Mouse (Mus musculus) lung, postnatal 0 days (tissue): ENCODE measurements at regions not wholly inside any gene's neighbourhood (a gene's known extent, or its start where the extent isn't known, plus 50 kb on each side); places are given as distances from the start of the nearest gene placed in this dataset.

Source experiments
- ATAC-seq: fragments of 200-750 bp; cut with Nextera tagmentation; 2 replicates; pipeline ENCODE4 v1.8.0; 2017; ENCODE audit warnings: moderate library complexity
- DNase-seq: peaks from one replicate; pipeline ENCODE4 v3.0.0-alpha.2; 2016; ENCODE audit warnings: low spot score
- H3K27ac ChIP-seq: fragments of 300-500 bp; sonication (generic); 2 replicates; pipeline ENCODE4 v1.5.1; 2014; ENCODE audit warnings: antibody characterized with exemption, mild to moderate bottlenecking, low read length, mixed read lengths
- H3K27me3 ChIP-seq: fragments of 300-500 bp; sonication (generic); replicated peaks from 2 replicates; pipeline ENCODE4 v1.6.1; 2014; ENCODE audit warnings: low read length, mixed read lengths; ENCODE audit not compliant: insufficient read depth
- H3K36me3 ChIP-seq: fragments of 300-500 bp; sonication (generic); 2 replicates; pipeline ENCODE4 v1.6.1; 2014; ENCODE audit warnings: low read length, mixed read lengths; ENCODE audit not compliant: insufficient read depth
- H3K4me1 ChIP-seq: fragments of 300-500 bp; sonication (generic); 2 replicates; pipeline ENCODE4 v1.6.1; 2014; ENCODE audit warnings: antibody characterized with exemption, low read depth, low read length, mixed read lengths; ENCODE audit not compliant: insufficient read depth
- H3K4me2 ChIP-seq: fragments of 300-500 bp; sonication (generic); replicated peaks from 2 replicates; pipeline ENCODE4 v1.6.1; 2014; ENCODE audit warnings: low read depth, mild to moderate bottlenecking, low read length, moderate library complexity, mixed read lengths
- H3K4me3 ChIP-seq: fragments of 300-500 bp; sonication (generic); 2 replicates; pipeline ENCODE4 v1.5.1; 2014; ENCODE audit warnings: low read depth, low read length
- H3K9ac ChIP-seq: fragments of 300-500 bp; sonication (generic); replicated peaks from 2 replicates; pipeline ENCODE4 v1.6.1; 2014; ENCODE audit warnings: low read depth, mild to moderate bottlenecking
- H3K9me3 ChIP-seq: fragments of 300-500 bp; sonication (generic); 2 replicates; pipeline ENCODE4 v1.6.1; 2016; ENCODE audit warnings: low read length, mixed read lengths
- CTCF ChIP-seq: IDR thresholded peaks from 2 replicates; pipeline ENCODE4 v1.5.1; 2016; ENCODE audit warnings: antibody characterized with exemption, mild to moderate bottlenecking
- EP300 ChIP-seq: IDR thresholded peaks from 2 replicates; pipeline ENCODE4 v1.6.1; 2016; ENCODE audit warnings: antibody characterized with exemption, mild to moderate bottlenecking, control low read depth
- WGBS: fragments of 180-500 bp; shearing (Covaris S2); extraction: QIAGEN DNeasy Blood & Tissue Kit; methylation state at CpG from one replicate; pipeline ENCODE4 v1.1.7; 2014; 5-methylcytosine and 5-hydroxymethylcytosine counted together

DNA sequence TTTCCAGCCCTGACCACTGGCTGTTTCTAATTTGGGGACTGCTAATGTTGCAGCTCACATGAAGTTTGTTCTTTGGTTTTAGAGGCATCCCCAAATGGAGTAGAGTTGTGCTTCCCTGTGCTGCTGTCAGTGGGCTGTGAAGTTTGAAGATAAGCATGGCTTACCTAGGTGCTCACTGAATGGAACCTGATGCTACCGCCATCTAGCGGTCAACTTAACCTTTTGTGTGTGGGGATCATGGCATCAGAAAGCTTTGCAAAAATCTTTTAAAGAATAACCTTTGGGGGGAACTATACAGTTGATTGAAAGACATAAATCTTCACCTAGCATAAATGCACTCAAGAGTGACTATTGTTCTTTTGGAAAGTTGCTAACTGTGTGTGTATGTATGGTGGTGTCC, 382.8 kb upstream of the Trpc7 start:
- ATAC-seq (no peak), DNase-seq (no peak)
- H3K36me3 ChIP-seq = no peaks in the 10 kb centered on the region
- no peak overlapping the region for H3K27ac ChIP-seq
- 3% methylated on average over 2 of the region's 2 CpGs for WGBS
- H3K4me2 ChIP-seq = no peak overlapping the region
- H3K4me1 ChIP-seq = no peaks in the 10 kb centered on the region
- H3K9me3 ChIP-seq = no peaks in the 10 kb centered on the region
- peak; percentile 55 for TF ChIP-seq CTCF
- TF ChIP-seq EP300 = no peak
- H3K9ac ChIP-seq = no peak overlapping the region
- no peak overlapping the region for H3K4me3 ChIP-seq
- H3K27me3 ChIP-seq = no peaks in the 10 kb centered on the region

DNA sequence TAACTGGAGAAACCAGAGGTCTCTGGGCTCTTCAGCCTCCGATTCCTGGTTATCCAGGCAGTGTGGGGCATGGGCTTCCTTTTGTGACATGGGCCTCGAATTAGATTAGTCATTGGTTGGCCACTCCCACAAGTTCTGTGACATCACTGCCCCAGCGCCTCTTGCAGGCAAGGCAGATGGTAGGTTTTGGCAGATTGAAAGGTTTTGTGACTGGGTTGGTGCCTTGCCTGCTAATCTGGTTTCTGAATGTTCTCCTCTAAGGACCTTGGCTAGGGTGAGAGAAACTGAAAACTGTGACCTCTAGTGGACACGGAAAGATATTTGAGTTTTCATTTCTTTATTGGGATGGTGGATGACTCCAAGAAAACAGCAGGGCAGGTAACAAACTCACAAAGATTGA, 381.3 kb upstream of the Trpc7 start:
- Histone ChIP-seq H3K36me3 (no peaks in the 10 kb centered on the region), H3K9ac (no peak overlapping the region), H3K4me2 (no peak overlapping the region), H3K27me3 (no peaks in the 10 kb centered on the region), H3K27ac (no peak overlapping the region), H3K4me3 (no peak overlapping the region), H3K4me1 (no peaks in the 10 kb centered on the region), H3K9me3 (no peaks in the 10 kb centered on the region)
- no peak for ATAC-seq
- 42% methylated on average over 4 of the region's 4 CpGs for WGBS
- TF ChIP-seq CTCF (peak; percentile 20; the same call in 1 of the 2 replicates), EP300 (no peak)
- DNase-seq = no peak

DNA sequence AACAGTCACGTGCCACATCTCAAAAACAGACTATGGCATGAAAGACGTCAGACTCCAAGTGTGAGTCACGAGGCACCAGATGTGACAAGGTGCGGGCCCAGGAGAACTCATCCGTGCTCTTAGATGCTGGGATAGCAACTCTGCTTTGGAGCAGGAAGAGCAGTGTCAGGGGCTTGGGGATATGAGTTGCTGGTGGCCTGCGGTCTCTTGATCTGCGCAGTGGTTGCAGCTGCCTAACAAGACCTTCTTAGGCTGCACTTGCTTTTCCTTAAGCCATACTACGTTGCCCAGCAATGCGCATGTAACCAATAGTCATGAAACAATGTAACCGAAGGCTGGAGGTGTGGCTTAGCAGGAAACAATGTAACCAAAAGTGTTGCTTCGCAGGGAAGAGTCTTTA, 380.1 kb upstream of the Trpc7 start:
- Histone ChIP-seq H3K9me3 (no peaks in the 10 kb centered on the region), H3K4me3 (no peak overlapping the region), H3K27me3 (no peaks in the 10 kb centered on the region), H3K27ac (no peak overlapping the region), H3K36me3 (no peaks in the 10 kb centered on the region), H3K4me1 (no peaks in the 10 kb centered on the region), H3K9ac (no peak overlapping the region), H3K4me2 (no peak overlapping the region)
- 82% methylated on average over 11 of the region's 11 CpGs for WGBS
- ATAC-seq (no peak), DNase-seq (no peak)
- TF ChIP-seq CTCF = no peak
- TF ChIP-seq EP300 = no peak

DNA sequence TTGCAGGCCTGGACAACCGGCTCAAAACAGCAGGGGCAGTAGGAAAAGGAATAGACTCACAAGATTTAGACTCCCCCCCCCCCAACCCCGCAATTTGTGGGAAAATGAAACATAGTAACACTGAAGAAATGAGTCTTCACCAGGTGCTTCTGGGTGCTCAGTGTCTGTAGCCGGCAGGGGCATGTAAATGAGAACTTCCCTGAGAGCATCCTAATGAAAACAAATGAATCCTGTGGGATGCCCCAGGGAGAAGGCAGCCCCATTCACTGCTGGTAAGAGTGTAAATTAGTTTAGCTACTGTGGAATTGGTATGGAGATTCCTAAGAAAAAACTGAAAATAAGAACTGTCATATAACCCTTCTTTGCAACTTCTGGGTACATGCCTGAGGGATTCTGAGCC, 377.8 kb upstream of the Trpc7 start:
- 36% methylated on average over 3 of the region's 3 CpGs for WGBS

DNA sequence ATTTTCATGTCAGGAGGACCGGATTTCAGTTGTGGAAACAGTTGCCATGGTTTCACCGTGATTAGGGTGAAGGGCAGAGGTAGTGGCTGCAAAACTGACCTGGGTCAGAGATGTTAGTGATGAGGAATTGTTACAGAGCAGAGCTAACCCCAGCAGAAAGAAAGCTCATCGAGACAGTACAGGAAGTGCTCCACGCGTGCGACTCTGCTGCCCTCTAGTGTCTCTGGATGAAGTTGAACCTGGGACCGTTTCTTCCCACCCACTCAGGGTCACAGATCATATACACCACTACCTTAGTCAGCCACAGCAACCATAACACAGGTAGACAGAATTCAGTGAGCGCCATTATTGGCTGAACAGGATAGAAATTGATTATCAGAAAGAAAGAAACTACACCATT, 373.8 kb upstream of the Trpc7 start:
- Histone ChIP-seq H3K27ac (no peak overlapping the region), H3K4me2 (no peak overlapping the region), H3K4me1 (no peaks in the 10 kb centered on the region), H3K36me3 (no peaks in the 10 kb centered on the region), H3K9me3 (no peaks in the 10 kb centered on the region), H3K4me3 (no peak overlapping the region), H3K27me3 (no peaks in the 10 kb centered on the region), H3K9ac (no peak overlapping the region)
- ATAC-seq = peak; percentile 43; the same call in 1 of the 2 replicates
- WGBS = 9% methylated on average over 8 of the region's 8 CpGs
- peak; percentile 90 for TF ChIP-seq CTCF
- TF ChIP-seq EP300 = no peak
- peak; percentile 54 for DNase-seq

More for the DNA sequence above, 377.8 kb upstream of the Trpc7 start:
- DNase-seq (no peak), ATAC-seq (no peak)
- Histone ChIP-seq H3K36me3 (no peaks in the 10 kb centered on the region), H3K27me3 (no peaks in the 10 kb centered on the region), H3K4me1 (no peaks in the 10 kb centered on the region), H3K4me2 (no peak overlapping the region), H3K4me3 (no peak overlapping the region), H3K9me3 (no peaks in the 10 kb centered on the region), H3K27ac (no peak overlapping the region), H3K9ac (no peak overlapping the region)
- TF ChIP-seq EP300 (no peak), CTCF (no peak)

DNA sequence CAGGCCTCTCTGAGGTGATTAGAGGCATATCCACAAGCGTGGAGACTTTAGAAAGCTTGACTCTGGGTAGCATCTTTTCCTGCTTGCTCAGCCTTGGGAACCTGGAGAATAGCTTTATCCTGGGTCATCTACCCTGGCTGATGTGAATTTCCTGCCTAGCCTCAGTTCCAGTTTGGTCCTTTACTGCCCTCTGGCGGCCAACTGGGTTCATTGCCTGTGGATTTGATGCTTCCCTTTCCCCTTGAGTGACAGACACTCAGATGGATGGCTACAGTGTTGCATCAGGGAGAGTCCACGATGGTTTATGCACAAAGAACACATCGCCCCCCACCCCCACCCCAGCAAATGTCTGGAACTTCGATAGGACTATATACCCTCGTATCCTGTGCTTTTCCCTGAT, 364.1 kb upstream of the Trpc7 start:
- H3K9ac ChIP-seq = no peak overlapping the region
- ATAC-seq = no peak
- H3K27ac ChIP-seq = no peak overlapping the region
- peak; percentile 68 for DNase-seq
- TF ChIP-seq EP300 (no peak), CTCF (peak; percentile 96)
- H3K36me3 ChIP-seq = no peaks in the 10 kb centered on the region
- H3K4me2 ChIP-seq = no peak overlapping the region
- 3% methylated on average over 6 of the region's 6 CpGs for WGBS
- no peaks in the 10 kb centered on the region for H3K4me1 ChIP-seq
- no peaks in the 10 kb centered on the region for H3K27me3 ChIP-seq
- no peak overlapping the region for H3K4me3 ChIP-seq
- H3K9me3 ChIP-seq = no peaks in the 10 kb centered on the region

DNA sequence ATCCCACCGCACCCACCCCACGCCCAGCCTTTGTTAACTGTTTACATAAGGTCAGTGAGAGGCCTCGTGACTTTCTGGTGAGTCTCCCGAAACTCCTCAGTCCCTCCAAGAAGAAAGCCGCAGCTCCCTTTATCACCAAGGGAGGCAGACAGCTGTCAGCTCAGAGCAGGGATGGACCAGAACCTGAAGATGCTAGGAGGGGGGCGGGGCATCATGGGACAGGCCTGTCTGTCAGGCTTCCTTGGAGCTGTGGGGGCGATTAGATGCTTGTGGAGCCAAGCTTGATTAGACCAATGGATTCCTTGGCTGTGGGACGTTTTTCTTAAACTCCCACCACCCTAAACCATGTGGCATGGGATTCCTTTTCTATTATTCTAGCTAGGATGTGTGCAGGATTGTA, 363.7 kb upstream of the Trpc7 start:
- Histone ChIP-seq H3K9ac (no peak overlapping the region), H3K27ac (no peak overlapping the region), H3K4me1 (no peaks in the 10 kb centered on the region), H3K4me2 (no peak overlapping the region), H3K27me3 (no peaks in the 10 kb centered on the region), H3K36me3 (no peaks in the 10 kb centered on the region), H3K9me3 (no peaks in the 10 kb centered on the region), H3K4me3 (no peak overlapping the region)
- 44% methylated on average over 8 of the region's 8 CpGs for WGBS
- no peak for ATAC-seq
- no peak for DNase-seq
- no peak for TF ChIP-seq CTCF
- no peak for TF ChIP-seq EP300
